Mouse (Mus musculus) MEL (cell line): ENCODE measurements around the gene Elp5. TPM values are rescaled to one million over a fixed set of nuclear protein-coding genes. Genes with fewer than 3 reads are reported as not detected.

Experiments used
- DNase-seq: peaks from one replicate; pipeline ENCODE4 v3.0.0; 2011; ENCODE audit warnings: low read depth, low spot score
- H3K27ac ChIP-seq: 2 replicates; pipeline ENCODE4 v1.5.1; 2012; ENCODE audit warnings: low read depth, mild to moderate bottlenecking, control low read depth, low read length, moderate library complexity; ENCODE audit not compliant: control insufficient read depth
- H3K27me3 ChIP-seq, 2 experiments: fragments of 150-350 bp in 1 of 2; sonication (generic) in 1 of 2; 2 replicates each; pipeline ENCODE4 v1.6.1; 2012; ENCODE audit warnings: low read length in 2 of 2, mild to moderate bottlenecking in 2 of 2, improper control_type of control experiment in 1 of 2, moderate library complexity in 1 of 2; ENCODE audit not compliant: insufficient read depth in 2 of 2, control insufficient read depth in 1 of 2
- H3K36me3 ChIP-seq, 2 experiments: 2 replicates each; pipeline ENCODE4 v1.6.1; 2012 to 2014; ENCODE audit warnings: low read length in 2 of 2, improper control_type of control experiment in 1 of 2, inconsistent platforms in 1 of 2, mild to moderate bottlenecking in 1 of 2; ENCODE audit not compliant: insufficient read depth in 2 of 2, control insufficient read depth in 1 of 2
- H3K4me1 ChIP-seq, 2 experiments: fragments of 150-350 bp in 1 of 2; sonication (generic) in 1 of 2; 2 replicates each; pipeline ENCODE4 v1.6.1; 2012; ENCODE audit warnings: low read length in 2 of 2, improper control_type of control experiment in 1 of 2, mild to moderate bottlenecking in 1 of 2; ENCODE audit not compliant: insufficient read depth in 2 of 2, control insufficient read depth in 1 of 2
- H3K4me3 ChIP-seq, 2 experiments: fragments of 150-350 bp in 1 of 2; sonication (generic) in 1 of 2; 2 replicates each; pipeline ENCODE4 v1.5.1; 2012; ENCODE audit warnings: low read depth in 2 of 2, low read length in 2 of 2, mild to moderate bottlenecking in 2 of 2, moderate library complexity in 2 of 2, control low read depth in 1 of 2, improper control_type of control experiment in 1 of 2; ENCODE audit not compliant: control insufficient read depth in 1 of 2, insufficient read depth in 1 of 2
- H3K79me2 ChIP-seq: 2 replicates; pipeline ENCODE4 v1.6.1; 2012; ENCODE audit warnings: mild to moderate bottlenecking, low read length, moderate library complexity; ENCODE audit not compliant: control insufficient read depth, poor library complexity, insufficient read depth
- H3K9ac ChIP-seq: 2 replicates; pipeline ENCODE4 v1.6.1; 2012; ENCODE audit warnings: low read depth, mild to moderate bottlenecking, control low read depth, low read length, moderate library complexity; ENCODE audit not compliant: control insufficient read depth, poor library complexity, severe bottlenecking
- H3K9me3 ChIP-seq: fragments of 150-350 bp; sonication (generic); replicated peaks from 2 replicates; pipeline ENCODE4 v1.6.1; 2012; ENCODE audit warnings: mild to moderate bottlenecking, low read length, improper control_type of control experiment, moderate library complexity; ENCODE audit not compliant: insufficient read depth
- BHLHE40 ChIP-seq: IDR thresholded peaks from 2 replicates; pipeline ENCODE4 v1.6.1; 2012; ENCODE audit warnings: low read depth, mild to moderate bottlenecking, inconsistent platforms, low read length, improper control_type of control experiment, borderline replicate concordance
- CHD1 ChIP-seq: IDR thresholded peaks from 2 replicates; pipeline ENCODE4 v1.6.1; 2012; ENCODE audit warnings: low read depth, mild to moderate bottlenecking, inconsistent platforms, low read length, improper control_type of control experiment
- CTCF ChIP-seq, 3 experiments: IDR thresholded peaks in 2 of 3; conservative IDR thresholded peaks in 1 of 3; 2 replicates each; pipeline ENCODE4 v1.5.1; 2011 to 2012; ENCODE audit warnings: low read length in 3 of 3, low read depth in 2 of 3, mild to moderate bottlenecking in 2 of 3, improper control_type of control experiment in 1 of 3, inconsistent platforms in 1 of 3, mixed read lengths in 1 of 3, moderate library complexity in 1 of 3; ENCODE audit not compliant: control insufficient read depth in 1 of 3, insufficient read depth in 1 of 3, poor library complexity in 1 of 3, severe bottlenecking in 1 of 3
- ELF1 ChIP-seq: IDR thresholded peaks from 2 replicates; pipeline ENCODE4 v1.6.1; 2014; ENCODE audit warnings: low read depth, mild to moderate bottlenecking, inconsistent platforms, low read length, improper control_type of control experiment, moderate library complexity
- KAT2A ChIP-seq: conservative IDR thresholded peaks from 2 replicates; pipeline ENCODE4 v1.6.1; 2012; ENCODE audit warnings: low read depth, low read length, improper control_type of control experiment, inconsistent platforms
- MAFK ChIP-seq: IDR thresholded peaks from 2 replicates; pipeline ENCODE4 v1.6.1; 2011; ENCODE audit warnings: low read depth, mild to moderate bottlenecking, low read length, improper control_type of control experiment, borderline replicate concordance
- MAX ChIP-seq: IDR thresholded peaks from 2 replicates; pipeline ENCODE4 v1.6.1; 2011; ENCODE audit warnings: low read length, improper control_type of control experiment
- MYB ChIP-seq: IDR thresholded peaks from 2 replicates; pipeline ENCODE4 v1.6.1; 2011; ENCODE audit warnings: mild to moderate bottlenecking, low read depth, low read length, improper control_type of control experiment
- NELFE ChIP-seq: IDR thresholded peaks from 2 replicates; pipeline ENCODE4 v1.6.1; 2011; ENCODE audit warnings: low read depth, low read length, improper control_type of control experiment
- NRF1 ChIP-seq: IDR thresholded peaks from 2 replicates; pipeline ENCODE4 v1.6.1; 2014; ENCODE audit warnings: low read depth, mild to moderate bottlenecking, inconsistent platforms, low read length, improper control_type of control experiment, moderate library complexity; ENCODE audit not compliant: poor library complexity, insufficient read depth, severe bottlenecking
- POLR2AphosphoS2 ChIP-seq: IDR thresholded peaks from 2 replicates; pipeline ENCODE4 v1.6.1; 2011; ENCODE audit warnings: low read length, improper control_type of control experiment
- POLR2AphosphoS5 ChIP-seq: IDR thresholded peaks from 2 replicates; pipeline ENCODE4 v1.6.1; 2012; ENCODE audit warnings: low read depth, borderline replicate concordance, mild to moderate bottlenecking, inconsistent platforms, low read length, moderate library complexity, mixed read lengths
- RAD21 ChIP-seq: IDR thresholded peaks from 2 replicates; pipeline ENCODE4 v1.6.1; 2011; ENCODE audit warnings: mild to moderate bottlenecking, low read depth, low read length, improper control_type of control experiment
- SIN3A ChIP-seq: IDR thresholded peaks from 2 replicates; pipeline ENCODE4 v1.6.1; 2012; ENCODE audit warnings: low read length, improper control_type of control experiment, inconsistent platforms
- SMC3 ChIP-seq: IDR thresholded peaks from 2 replicates; pipeline ENCODE4 v1.6.1; 2011; ENCODE audit warnings: low read depth, low read length, improper control_type of control experiment
- TAL1 ChIP-seq: IDR thresholded peaks from 2 replicates; pipeline ENCODE4 v1.6.1; 2012; ENCODE audit warnings: mild to moderate bottlenecking, inconsistent platforms, low read length, moderate library complexity, mixed read lengths
- TCF12 ChIP-seq: IDR thresholded peaks from 2 replicates; pipeline ENCODE4 v1.6.1; 2014; ENCODE audit warnings: low read depth, mild to moderate bottlenecking, inconsistent platforms, low read length, improper control_type of control experiment, moderate library complexity
- UBTF ChIP-seq: IDR thresholded peaks from 2 replicates; pipeline ENCODE4 v1.6.1; 2012; ENCODE audit warnings: low read depth, mild to moderate bottlenecking, inconsistent platforms, low read length, improper control_type of control experiment, moderate library complexity, borderline replicate concordance; ENCODE audit not compliant: insufficient read depth
- USF1 ChIP-seq: IDR thresholded peaks from 2 replicates; pipeline ENCODE4 v1.6.1; 2014; ENCODE audit warnings: low read depth, mild to moderate bottlenecking, inconsistent platforms, low read length, improper control_type of control experiment, moderate library complexity
- ZC3H11A ChIP-seq: IDR thresholded peaks from 2 replicates; pipeline ENCODE4 v1.6.1; 2012; ENCODE audit warnings: low read depth, mild to moderate bottlenecking, inconsistent platforms, low read length, improper control_type of control experiment
- ZKSCAN1 ChIP-seq: IDR thresholded peaks from 2 replicates; pipeline ENCODE4 v1.6.1; 2012; ENCODE audit warnings: low read depth, mild to moderate bottlenecking, inconsistent platforms, low read length, improper control_type of control experiment, moderate library complexity
- ZNF384 ChIP-seq: IDR thresholded peaks from 2 replicates; pipeline ENCODE4 v1.6.1; 2012; ENCODE audit warnings: low read depth, mild to moderate bottlenecking, inconsistent platforms, low read length, improper control_type of control experiment
- polyA plus RNA-seq, 2 experiments: library from polyadenylated mRNA; stranded (reverse) in 1 of 2; unstranded in 1 of 2; fragments of >175 nt in 1 of 2; fragments of >200 nt in 1 of 2; gene quantifications; 2 replicates each; pipeline versions ENCODE4 v1.2.1 to v1.2.4; 2012; ENCODE audit warnings: low replicate concordance in 2 of 2, low read depth in 1 of 2; ENCODE audit not compliant: insufficient read length in 2 of 2, insufficient read depth in 1 of 2, missing spikeins in 1 of 2
- total RNA-seq: library from RNA; depleted of rRNA; stranded (reverse); fragments of 300-350 nt; gene quantifications from 2 replicates; pipeline ENCODE4 v1.2.3, GENCODE M21; 2012

The Elp5 gene
- total and polyA plus RNA-seq, 3 experiments, result 189 to 222 TPM; not detected in 1

DNA sequence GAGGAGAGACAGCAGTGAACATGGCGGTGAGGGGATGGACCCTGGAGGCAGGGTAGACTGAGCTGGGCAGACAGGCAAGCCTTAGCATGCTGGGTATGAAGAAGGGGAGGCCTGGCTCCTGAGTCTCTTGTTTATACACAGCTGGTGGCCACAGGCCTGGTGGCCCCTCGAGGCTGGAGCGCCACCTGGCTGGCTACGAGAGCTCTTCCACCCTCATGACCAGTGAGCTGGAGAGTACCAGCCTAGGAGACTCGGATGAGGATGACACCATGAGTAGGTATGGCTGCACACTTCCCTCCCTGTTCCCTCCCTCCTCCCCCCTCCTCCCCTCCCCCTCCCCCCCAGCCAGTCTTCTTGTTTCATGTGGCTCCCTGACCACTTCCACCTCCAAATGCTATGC lies 23.2 kb upstream of the Elp5 start:
- TF ChIP-seq KAT2A (no peak), CTCF (IDR thresholded peaks at IDR 0.05 in 2 of 3, conservative IDR thresholded peaks at IDR 0.05 in 1 of 3; ENCODE audit: control insufficient read depth in 1 of 3, insufficient read depth in 1 of 3, low read depth in 2 of 3, low read length in 3 of 3, poor library complexity in 1 of 3, severe bottlenecking in 1 of 3) (peak in 2 of 3 experiments; percentile 48 to 65; a peak in 4 of 6 replicates), ZC3H11A (0 out of 2 replicates have a peak, but pooled peaks have one; percentile 4), RAD21 (peak; percentile 23), SMC3 (peak; percentile 53)
- peak; percentile 34 for DNase-seq
- H3K4me3 ChIP-seq, result no peak overlapping the region
- H3K27ac ChIP-seq, result no peak overlapping the region
- no peak overlapping the region for H3K9ac ChIP-seq
- no peaks in the 10 kb centered on the region for H3K9me3 ChIP-seq
- peaks cover 8 to 11% of the 10 kb centered on the region in 2 experiments; a peak in 3 of 4 replicates for H3K4me1 ChIP-seq
- peaks cover 34% of the 10 kb centered on the region for H3K79me2 ChIP-seq
- peaks cover 4 to 10% of the 10 kb centered on the region in 2 experiments for H3K36me3 ChIP-seq
- no peaks in the 10 kb centered on the region for H3K27me3 ChIP-seq

DNA sequence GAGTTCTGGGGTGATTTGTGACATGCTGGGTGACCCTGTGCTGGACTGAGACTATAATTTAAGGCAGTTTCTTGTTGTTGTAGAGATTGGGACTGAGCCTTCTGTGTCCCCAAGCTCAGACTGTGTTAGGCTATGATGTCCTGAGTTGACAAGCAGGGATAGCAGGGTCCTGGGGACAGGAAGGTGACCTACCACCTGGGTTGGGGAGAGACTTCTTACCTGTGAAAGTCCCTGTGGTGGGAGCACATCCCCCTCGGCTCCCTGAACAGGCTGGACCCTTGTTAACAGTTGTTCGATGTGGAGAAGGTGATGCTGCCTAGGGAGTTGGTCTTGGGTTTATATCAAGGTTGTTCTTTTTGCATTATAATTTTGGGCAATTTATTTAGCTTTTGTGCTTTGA lies 20.2 kb upstream of the Elp5 start:
- Histone ChIP-seq H3K4me1 (peaks cover 16 to 36% of the 10 kb centered on the region in 2 experiments), H3K9me3 (no peaks in the 10 kb centered on the region), H3K79me2 (peaks cover 35% of the 10 kb centered on the region), H3K4me3 (no peak overlapping the region)
- TF ChIP-seq SIN3A, result no peak
- TF ChIP-seq CHD1, result no peak
- no peak for TF ChIP-seq ELF1
- no peak for TF ChIP-seq USF1
- TF ChIP-seq TCF12, result no peak
- TF ChIP-seq, all 39 proteins: peak for 0
- Histone ChIP-seq H3K27ac (no peak overlapping the region), H3K9ac (no peak overlapping the region), H3K27me3 (no peaks in the 10 kb centered on the region), H3K36me3 (peaks cover 8 to 37% of the 10 kb centered on the region in 2 experiments)
- no peak for DNase-seq

DNA sequence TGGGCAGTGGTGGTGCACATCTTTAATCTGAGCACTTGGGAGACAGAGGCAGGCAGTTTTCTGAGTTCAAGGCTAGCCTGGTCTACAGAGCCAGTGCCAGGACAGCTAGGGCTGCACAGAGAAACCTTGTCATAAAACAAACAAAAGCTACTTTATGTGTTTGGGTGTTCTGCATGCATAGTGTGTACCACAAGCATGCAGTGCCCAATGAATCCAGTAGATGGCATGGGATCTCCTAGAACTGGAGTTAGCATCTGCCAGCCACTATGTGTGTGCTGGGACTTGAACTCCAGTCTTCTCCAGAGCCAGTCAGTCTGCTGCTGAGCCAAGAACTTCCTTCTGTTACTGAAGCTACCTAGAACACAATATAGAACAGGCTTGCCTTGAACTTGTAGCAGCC lies 19.5 kb upstream of the Elp5 start:
- DNase-seq, result peak; percentile 35
- H3K4me1 ChIP-seq, result peaks cover 16 to 38% of the 10 kb centered on the region in 2 experiments
- no peaks in the 10 kb centered on the region for H3K27me3 ChIP-seq
- TF ChIP-seq ZC3H11A, result no peak
- TF ChIP-seq NELFE, result no peak
- no peak for TF ChIP-seq POLR2AphosphoS5
- TF ChIP-seq ZKSCAN1, result no peak
- TF ChIP-seq BHLHE40, result no peak
- no peak for TF ChIP-seq MAX
- no peak for TF ChIP-seq ZNF384
- no peak for TF ChIP-seq UBTF
- no peak for TF ChIP-seq MAFK
- TF ChIP-seq KAT2A, result no peak
- TF ChIP-seq SIN3A, result no peak
- no peak for TF ChIP-seq POLR2AphosphoS2
- no peak for TF ChIP-seq MYB
- TF ChIP-seq TAL1, result no peak
- no peak for TF ChIP-seq NRF1
- no peak for TF ChIP-seq CHD1
- peak overlapping the region; percentile 69 to 83 for H3K4me3 ChIP-seq
- peaks cover 8 to 39% of the 10 kb centered on the region in 2 experiments for H3K36me3 ChIP-seq
- H3K79me2 ChIP-seq, result peaks cover 40% of the 10 kb centered on the region
- H3K9me3 ChIP-seq, result no peaks in the 10 kb centered on the region
- no peak overlapping the region for H3K27ac ChIP-seq
- H3K9ac ChIP-seq, result peak overlapping the region; percentile 87
